Mouse (Mus musculus): ENCODE results near the gene Ptch2. TPM values are rescaled to one million over a fixed set of nuclear protein-coding genes. Genes with fewer than 3 reads are reported as not detected.

Gene Ptch2
- 2.0 and 2.1 TPM in 2 replicates for polyA plus RNA-seq (2015; fragmentation: Nextera tagmentation; extraction: Ambion mirVana)

DNA sequence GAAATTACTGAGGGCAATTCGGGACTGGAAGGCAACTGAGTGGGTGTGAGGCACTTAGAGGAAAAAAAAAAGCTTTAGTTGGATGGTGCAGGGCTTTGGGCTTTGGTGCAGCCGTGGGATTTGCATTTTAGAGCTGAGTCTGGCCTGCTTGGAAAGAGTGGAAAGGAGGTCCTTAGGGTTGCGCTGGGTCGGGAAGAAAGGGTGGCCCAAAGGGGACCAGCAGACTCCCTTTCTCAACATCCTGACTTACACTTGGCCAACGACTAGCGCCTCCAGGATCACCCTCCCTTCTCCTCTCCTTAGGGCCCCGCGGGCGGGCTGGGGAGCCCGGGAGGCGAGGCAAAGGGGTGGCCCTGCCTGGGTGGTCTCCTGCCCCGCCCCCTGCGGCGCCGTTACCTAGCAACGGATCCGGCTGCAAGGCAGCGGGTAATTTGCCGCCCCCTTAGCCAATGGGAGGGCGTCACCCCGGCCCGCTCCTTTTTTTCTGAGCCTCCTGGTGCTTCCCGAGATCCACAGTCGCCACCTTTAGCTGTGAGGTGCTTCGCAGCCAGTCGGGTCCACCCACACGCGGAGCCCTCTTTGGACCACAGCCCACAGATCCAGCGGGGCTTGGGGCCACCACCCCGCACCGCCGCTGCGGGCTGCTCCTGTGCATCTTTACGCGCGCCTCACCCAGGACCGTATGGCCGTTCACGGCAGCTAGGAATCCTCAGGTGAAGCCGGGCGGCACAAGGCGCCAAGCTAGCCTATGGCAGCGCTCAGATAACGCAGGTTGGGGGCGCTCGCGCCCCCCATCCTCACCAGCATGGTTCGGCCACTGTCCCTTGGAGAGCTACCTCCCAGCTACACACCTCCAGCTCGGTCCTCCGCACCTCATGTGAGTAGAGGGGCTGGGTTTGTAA is at the start of gene Ptch2:
TSS of gene Ptch2 (plus strand) at position 525 of the 902 bp plus-strand sequence.
- H3K4me3 ChIP-seq (ENCODE audit: low read length) = peak within 1 kb of the TSS; percentile 50
- peak within 1 kb of the TSS; percentile 63 for H3K9ac ChIP-seq (ENCODE audit: low read length)
- H3K4me1 ChIP-seq (ENCODE audit: control insufficient read depth, insufficient read depth, low read length) = 0 out of 2 replicates have a peak, but pooled peaks cover 4% of the 10 kb centered on the region
- H3K36me3 ChIP-seq (ENCODE audit: control insufficient read depth, insufficient read depth) = no peaks in the 10 kb centered on the region
- H3K9me3 ChIP-seq (replicated peaks; ENCODE audit: control insufficient read depth, low read length) = no peaks in the 10 kb centered on the region
- H3K4me2 ChIP-seq (ENCODE audit: low read depth, low read length) = peak within 1 kb of the TSS; percentile 66
- ATAC-seq (replicated peaks; ENCODE audit: extremely low read depth, insufficient read depth, low FRiP score) = peak; percentile 71
- WGBS = 1% methylated on average over 46 of the region's 50 CpGs
- H3K27ac ChIP-seq (ENCODE audit: low read length) = peak within 1 kb of the TSS; percentile 61
- H3K27me3 ChIP-seq (ENCODE audit: control insufficient read depth, insufficient read depth, low read length) = no peaks in the 10 kb centered on the region

GRCm38 (mm10) chr4:117048836-117049235 is 47.0 kb upstream of the Ptch2 start:
- ATAC-seq (replicated peaks; ENCODE audit: extremely low read depth, insufficient read depth, low FRiP score) = peak; percentile 41; the same call in 1 of the 2 replicates
- Histone ChIP-seq H3K9ac (ENCODE audit: low read length) (no peak overlapping the region), H3K27ac (ENCODE audit: low read length) (no peak overlapping the region), H3K27me3 (ENCODE audit: control insufficient read depth, insufficient read depth, low read length) (no peaks in the 10 kb centered on the region), H3K4me3 (ENCODE audit: low read length) (no peak overlapping the region), H3K4me2 (ENCODE audit: low read depth, low read length) (no peak overlapping the region), H3K4me1 (ENCODE audit: control insufficient read depth, insufficient read depth, low read length) (no peaks in the 10 kb centered on the region; the same call in 1 of the 2 replicates), H3K9me3 (replicated peaks; ENCODE audit: control insufficient read depth, low read length) (no peaks in the 10 kb centered on the region), H3K36me3 (ENCODE audit: control insufficient read depth, insufficient read depth) (0 out of 2 replicates have a peak, but pooled peaks cover 2% of the 10 kb centered on the region)
- 52% methylated on average over 3 of the region's 3 CpGs for WGBS

DNA sequence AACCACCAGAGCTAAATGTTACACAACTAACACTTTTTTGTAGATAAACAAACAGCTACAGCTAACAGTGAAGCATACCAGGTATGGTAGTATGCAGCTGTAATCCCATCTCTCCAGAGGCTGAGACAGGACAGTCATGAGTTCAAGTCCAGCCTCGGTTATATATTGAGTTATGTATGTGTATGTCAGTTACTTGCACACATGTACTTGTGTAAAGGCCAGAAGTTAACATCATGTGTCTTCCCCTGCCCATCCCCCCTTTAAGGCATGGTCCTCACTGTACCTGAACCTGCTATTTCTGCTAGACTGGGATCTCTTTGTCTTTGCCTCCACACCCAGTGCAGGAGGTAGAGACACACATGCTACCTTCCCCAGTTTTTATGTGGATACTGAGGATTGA is 46.4 kb upstream of the Ptch2 start:
- no peak overlapping the region for H3K4me2 ChIP-seq (ENCODE audit: low read depth, low read length)
- 0 out of 2 replicates have a peak, but pooled peaks cover 2% of the 10 kb centered on the region for H3K36me3 ChIP-seq (ENCODE audit: control insufficient read depth, insufficient read depth)
- H3K4me1 ChIP-seq (ENCODE audit: control insufficient read depth, insufficient read depth, low read length) = no peaks in the 10 kb centered on the region; the same call in 1 of the 2 replicates
- WGBS = 88% methylated on average over 1 of the region's 1 CpGs
- ATAC-seq (replicated peaks; ENCODE audit: extremely low read depth, insufficient read depth, low FRiP score) = no peak
- no peaks in the 10 kb centered on the region for H3K27me3 ChIP-seq (ENCODE audit: control insufficient read depth, insufficient read depth, low read length)
- no peak overlapping the region for H3K4me3 ChIP-seq (ENCODE audit: low read length)
- H3K9ac ChIP-seq (ENCODE audit: low read length) = no peak overlapping the region
- no peaks in the 10 kb centered on the region for H3K9me3 ChIP-seq (replicated peaks; ENCODE audit: control insufficient read depth, low read length)
- H3K27ac ChIP-seq (ENCODE audit: low read length) = 0 out of 2 replicates have a peak overlapping the region, but pooled peaks have one; percentile 23

- ATAC-seq (replicated peaks; ENCODE audit: extremely low read depth, insufficient read depth, low FRiP score) = no peak
- 0 out of 2 replicates have a peak, but pooled peaks cover 2% of the 10 kb centered on the region for H3K36me3 ChIP-seq (ENCODE audit: control insufficient read depth, insufficient read depth)
- H3K4me3 ChIP-seq (ENCODE audit: low read length) = no peak overlapping the region
- no peaks in the 10 kb centered on the region; the same call in 1 of the 2 replicates for H3K4me1 ChIP-seq (ENCODE audit: control insufficient read depth, insufficient read depth, low read length)
- H3K9ac ChIP-seq (ENCODE audit: low read length) = no peak overlapping the region
- 77% methylated on average over 4 of the region's 4 CpGs for WGBS
- no peak overlapping the region for H3K4me2 ChIP-seq (ENCODE audit: low read depth, low read length)
- H3K27me3 ChIP-seq (ENCODE audit: control insufficient read depth, insufficient read depth, low read length) = no peaks in the 10 kb centered on the region
- H3K27ac ChIP-seq (ENCODE audit: low read length) = no peak overlapping the region
- no peaks in the 10 kb centered on the region for H3K9me3 ChIP-seq (replicated peaks; ENCODE audit: control insufficient read depth, low read length)
Measured at GRCm38 (mm10) chr4:117052626-117053025, 43.2 kb upstream of the Ptch2 start.

- Histone ChIP-seq H3K4me1 (ENCODE audit: control insufficient read depth, insufficient read depth, low read length) (no peaks in the 10 kb centered on the region; the same call in 1 of the 2 replicates), H3K9ac (ENCODE audit: low read length) (no peak overlapping the region), H3K36me3 (ENCODE audit: control insufficient read depth, insufficient read depth) (0 out of 2 replicates have a peak, but pooled peaks cover 2% of the 10 kb centered on the region), H3K27me3 (ENCODE audit: control insufficient read depth, insufficient read depth, low read length) (no peaks in the 10 kb centered on the region), H3K27ac (ENCODE audit: low read length) (no peak overlapping the region), H3K9me3 (replicated peaks; ENCODE audit: control insufficient read depth, low read length) (no peaks in the 10 kb centered on the region), H3K4me3 (ENCODE audit: low read length) (no peak overlapping the region), H3K4me2 (ENCODE audit: low read depth, low read length) (no peak overlapping the region)
- WGBS = 85% methylated on average over 4 of the region's 4 CpGs
- no peak for ATAC-seq (replicated peaks; ENCODE audit: extremely low read depth, insufficient read depth, low FRiP score)
Measured at GRCm38 (mm10) chr4:117053956-117054355, 41.9 kb upstream of the Ptch2 start.

DNA sequence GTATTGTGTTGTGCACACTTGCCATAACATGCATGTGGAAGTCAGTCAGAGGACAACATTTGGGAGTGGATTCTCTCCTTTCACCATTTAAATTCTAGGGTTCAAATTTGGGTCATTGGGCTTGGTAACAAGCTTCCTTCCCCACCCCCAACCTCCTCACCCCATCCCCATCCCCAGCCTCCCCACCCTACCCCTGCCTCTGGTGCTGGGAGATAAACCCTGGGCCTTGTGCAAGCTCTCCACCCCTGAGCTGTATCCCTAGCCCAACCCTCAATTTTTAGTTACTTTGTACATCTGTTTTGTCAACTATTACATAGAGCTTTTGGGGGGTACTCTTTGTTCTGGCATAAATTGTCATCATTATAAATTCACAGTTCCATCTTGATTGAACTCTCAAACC is 39.8 kb upstream of the Ptch2 start:
- no peak overlapping the region for H3K4me2 ChIP-seq (ENCODE audit: low read depth, low read length)
- ATAC-seq (replicated peaks; ENCODE audit: extremely low read depth, insufficient read depth, low FRiP score) = no peak
- 0 out of 2 replicates have a peak, but pooled peaks cover 2% of the 10 kb centered on the region for H3K36me3 ChIP-seq (ENCODE audit: control insufficient read depth, insufficient read depth)
- H3K4me1 ChIP-seq (ENCODE audit: control insufficient read depth, insufficient read depth, low read length) = no peaks in the 10 kb centered on the region; the same call in 1 of the 2 replicates
- no peak overlapping the region for H3K9ac ChIP-seq (ENCODE audit: low read length)
- no peaks in the 10 kb centered on the region for H3K27me3 ChIP-seq (ENCODE audit: control insufficient read depth, insufficient read depth, low read length)
- no peak overlapping the region for H3K27ac ChIP-seq (ENCODE audit: low read length)
- H3K9me3 ChIP-seq (replicated peaks; ENCODE audit: control insufficient read depth, low read length) = no peaks in the 10 kb centered on the region
- no peak overlapping the region for H3K4me3 ChIP-seq (ENCODE audit: low read length)

DNA sequence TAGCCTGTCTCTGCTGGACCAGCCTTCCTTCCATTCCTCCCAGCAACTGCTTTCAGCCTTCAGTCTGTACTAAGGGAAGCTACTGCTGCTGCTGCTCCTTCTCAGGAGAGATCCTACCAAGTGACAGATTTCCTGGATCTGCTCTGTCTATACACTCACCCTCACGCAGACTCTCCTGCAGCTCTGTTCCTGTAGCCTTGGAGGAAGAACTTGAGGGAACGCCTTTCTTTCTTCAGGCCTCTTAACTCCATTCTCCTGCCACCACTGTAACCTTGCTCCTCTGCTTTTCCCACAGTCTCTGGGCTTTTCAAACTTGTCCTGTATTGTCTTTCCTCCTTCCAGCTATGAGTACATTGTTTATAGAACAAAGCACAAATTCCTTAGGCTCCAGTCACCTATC is 39.4 kb upstream of the Ptch2 start:
- H3K4me3 ChIP-seq (ENCODE audit: low read length) = no peak overlapping the region
- no peaks in the 10 kb centered on the region for H3K27me3 ChIP-seq (ENCODE audit: control insufficient read depth, insufficient read depth, low read length)
- no peaks in the 10 kb centered on the region; the same call in 1 of the 2 replicates for H3K4me1 ChIP-seq (ENCODE audit: control insufficient read depth, insufficient read depth, low read length)
- WGBS = 81% methylated on average over 2 of the region's 2 CpGs
- H3K9me3 ChIP-seq (replicated peaks; ENCODE audit: control insufficient read depth, low read length) = no peaks in the 10 kb centered on the region
- H3K4me2 ChIP-seq (ENCODE audit: low read depth, low read length) = no peak overlapping the region
- no peak overlapping the region for H3K9ac ChIP-seq (ENCODE audit: low read length)
- peaks cover 3% of the 10 kb centered on the region for H3K36me3 ChIP-seq (ENCODE audit: control insufficient read depth, insufficient read depth)
- ATAC-seq (replicated peaks; ENCODE audit: extremely low read depth, insufficient read depth, low FRiP score) = no peak
- H3K27ac ChIP-seq (ENCODE audit: low read length) = no peak overlapping the region

DNA sequence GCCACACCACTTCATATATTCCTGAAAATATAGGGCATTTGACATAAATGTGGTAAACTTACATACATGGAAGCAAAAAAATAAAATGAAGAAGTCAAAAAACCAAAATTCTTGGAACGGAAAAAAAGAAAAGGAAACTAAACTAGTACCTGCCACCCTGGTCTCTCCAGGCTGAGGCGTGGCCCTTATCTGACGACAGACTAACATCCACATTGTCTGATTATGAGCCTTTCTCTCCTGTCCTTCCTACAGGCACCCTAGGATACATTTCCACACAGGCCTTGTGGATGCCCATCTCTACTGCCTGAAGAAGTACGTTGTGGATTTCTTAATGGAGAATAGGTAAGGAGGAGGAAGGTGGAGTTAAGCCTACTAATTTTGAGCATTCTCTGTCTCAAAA is 37.4 kb upstream of the Ptch2 start:
- Histone ChIP-seq H3K9ac (ENCODE audit: low read length) (no peak overlapping the region), H3K36me3 (ENCODE audit: control insufficient read depth, insufficient read depth) (peaks cover 4% of the 10 kb centered on the region), H3K27ac (ENCODE audit: low read length) (no peak overlapping the region), H3K4me1 (ENCODE audit: control insufficient read depth, insufficient read depth, low read length) (no peaks in the 10 kb centered on the region), H3K27me3 (ENCODE audit: control insufficient read depth, insufficient read depth, low read length) (no peaks in the 10 kb centered on the region), H3K4me2 (ENCODE audit: low read depth, low read length) (no peak overlapping the region), H3K4me3 (ENCODE audit: low read length) (no peak overlapping the region), H3K9me3 (replicated peaks; ENCODE audit: control insufficient read depth, low read length) (no peaks in the 10 kb centered on the region)
- ATAC-seq (replicated peaks; ENCODE audit: extremely low read depth, insufficient read depth, low FRiP score) = no peak
- WGBS = 82% methylated on average over 4 of the region's 4 CpGs
